Mouse (Mus musculus) large intestine, adult 2 months (tissue): Measurements from ENCODE around the gene Slu7. TPM values are rescaled to one million over a fixed set of nuclear protein-coding genes. Genes with fewer than 3 reads are reported as not detected.
A peak's percentile ranks its signal among the peaks of the same experiment; 100 is the strongest.

Source experiments
- DNase-seq: peaks from one replicate; pipeline ENCODE4 v3.0.0-alpha.2; 2012; ENCODE audit warnings: low read depth, low spot score
- WGBS: fragments of 180-500 bp; shearing (Covaris S2); methylation state at CpG from one replicate; pipeline ENCODE4 v1.1.7; 2018; 5-methylcytosine and 5-hydroxymethylcytosine counted together
- polyA plus RNA-seq: library from polyadenylated mRNA; depleted of rRNA; stranded (reverse); fragments of >200 nt; gene quantifications from 2 replicates; pipeline ENCODE4 v1.2.3, GENCODE M21; 2012; rRNA removed

The Slu7 gene
- polyA plus RNA-seq, 1 experiment, result 3.4 TPM

GRCm38 (mm10) chr11:43480561-43480960, 47.0 kb downstream of the Slu7 start:
- WGBS, result 36% methylated on average over 5 of the region's 5 CpGs
- no peak for DNase-seq

- DNase-seq, result no peak
- 31% methylated on average over 3 of the region's 3 CpGs for WGBS
Observed at GRCm38 (mm10) chr11:43481672-43482522, 48.4 kb downstream of the Slu7 start.

- DNase-seq, result no peak
- WGBS, result 49% methylated on average over 6 of the region's 6 CpGs
Observed at GRCm38 (mm10) chr11:43483122-43483792, 49.7 kb downstream of the Slu7 start.

GRCm38 (mm10) chr11:43484057-43484456, 50.5 kb downstream of the Slu7 start:
- WGBS, result 65% methylated on average over 4 of the region's 4 CpGs
- DNase-seq, result no peak

GRCm38 (mm10) chr11:43484652-43485051, 51.1 kb downstream of the Slu7 start:
- no peak for DNase-seq
- 43% methylated on average over 11 of the region's 11 CpGs for WGBS

GRCm38 (mm10) chr11:43485855-43486254, 52.3 kb downstream of the Slu7 start:
- DNase-seq, result no peak
- 88% methylated on average over 9 of the region's 9 CpGs for WGBS

- DNase-seq, result peak; percentile 42
- WGBS, result 26% methylated on average over 7 of the region's 7 CpGs
Observed at GRCm38 (mm10) chr11:43492663-43493062, 59.1 kb downstream of the Slu7 start.

GRCm38 (mm10) chr11:43493815-43494409, 60.4 kb downstream of the Slu7 start:
- peak; percentile 29 for DNase-seq
- 30% methylated on average over 6 of the region's 6 CpGs for WGBS

GRCm38 (mm10) chr11:43495037-43495436, 61.5 kb downstream of the Slu7 start:
- no peak for DNase-seq
- 77% methylated on average over 8 of the region's 8 CpGs for WGBS

- 4% methylated on average over 3 of the region's 3 CpGs for WGBS
- peak; percentile 52 for DNase-seq
Observed at GRCm38 (mm10) chr11:43495532-43495931, 62.0 kb downstream of the Slu7 start.

Other genes with a start within 250 kb of the Slu7 start
- gene Pttg1, start 7.5 kb upstream of the Slu7 start, polyA plus RNA-seq, result 29.5 and 34.5 TPM in 2 replicates
- 6.8 and 8.6 TPM in 2 replicates for gene C1qtnf2, start 40.5 kb downstream of the Slu7 start, polyA plus RNA-seq
- 7.0 and 9.5 TPM in 2 replicates for gene Ccnjl, start 95.0 kb downstream of the Slu7 start, polyA plus RNA-seq
- 1.1 TPM in 2 replicates for gene 4933415A04Rik, start 153.3 kb downstream of the Slu7 start, polyA plus RNA-seq
- 632 and 6,441 TPM in 2 replicates for gene Fabp6, start 167.8 kb downstream of the Slu7 start, polyA plus RNA-seq
- 10.4 and 14.5 TPM in 2 replicates for gene Pwwp2a, start 248.3 kb downstream of the Slu7 start, polyA plus RNA-seq